Comparison of ENCODE assay signal across 8 mouse cellular contexts in genomic region chr8:127440161-127440833, GRCm38 (mm10).
A peak's percentile ranks its signal among the peaks of the same experiment; 100 is the strongest.
DNase-seq lines count a peak whose midpoint lies in the region; ATAC-seq and TF ChIP-seq lines count a peak whose summit lies in the region.

No protein-coding gene starts in this region.

- H3K4me3 ChIP-seq in hindbrain, embryonic 10.5 days: no peak overlapping the region
- H3K4me3 ChIP-seq in hindbrain, embryonic 12.5 days: no peak overlapping the region
- no peak overlapping the region for H3K4me3 ChIP-seq in hindbrain, postnatal 0 days (ENCODE audit: low read length)
- no peak overlapping the region for H3K4me3 ChIP-seq in liver, embryonic 11.5 days (ENCODE audit: low read depth, low read length)

- no peaks in the 10 kb centered on the region for H3K9me3 ChIP-seq in hindbrain, embryonic 10.5 days
- H3K9me3 ChIP-seq in hindbrain, embryonic 12.5 days (replicated peaks): no peaks in the 10 kb centered on the region
- no peaks in the 10 kb centered on the region for H3K9me3 ChIP-seq in hindbrain, postnatal 0 days (ENCODE audit: low read length)
- H3K9me3 ChIP-seq in liver, embryonic 11.5 days (ENCODE audit: control insufficient read depth, low read length): no peaks in the 10 kb centered on the region

- TF ChIP-seq CTCF in hindbrain, postnatal 0 days (IDR thresholded peaks at IDR 0.05; ENCODE audit: low read depth): no peak

- peaks cover 26% of the 10 kb centered on the region for H3K4me1 ChIP-seq in hindbrain, embryonic 10.5 days (replicated peaks)
- H3K4me1 ChIP-seq in hindbrain, embryonic 12.5 days: peaks cover 18% of the 10 kb centered on the region
- H3K4me1 ChIP-seq in hindbrain, postnatal 0 days (ENCODE audit: insufficient read depth, low read length): peaks cover 11% of the 10 kb centered on the region
- peaks cover 10% of the 10 kb centered on the region for H3K4me1 ChIP-seq in liver, embryonic 11.5 days (replicated peaks; ENCODE audit: control insufficient read depth, insufficient read depth, low read length)

- H3K9ac ChIP-seq in hindbrain, embryonic 12.5 days: no peak overlapping the region
- no peak overlapping the region for H3K9ac ChIP-seq in hindbrain, postnatal 0 days (replicated peaks; ENCODE audit: low read length)
- no peak overlapping the region for H3K9ac ChIP-seq in liver, embryonic 11.5 days (ENCODE audit: low read depth, low read length)

- DNase-seq in hindbrain, embryonic 10.5 days (ENCODE audit: low spot score): no peak
- peak; percentile 65 for DNase-seq in ZHBTc4 (ENCODE audit: low read depth, low spot score)
- DNase-seq in hindbrain, postnatal 0 days (ENCODE audit: low spot score): no peak
- no peak for DNase-seq in liver, embryonic 11.5 days (ENCODE audit: low spot score)
- DNase-seq in ovary, postnatal 10 days (ENCODE audit: low spot score): no peak
- DNase-seq in embryo, embryonic 11 days: no peak

- H3K27ac ChIP-seq in hindbrain, embryonic 10.5 days: 0 out of 2 replicates have a peak overlapping the region, but pooled peaks have one; percentile 12
- H3K27ac ChIP-seq in hindbrain, embryonic 12.5 days: no peak overlapping the region
- peak overlapping the region; percentile 64 for H3K27ac ChIP-seq in hindbrain, postnatal 0 days
- no peak overlapping the region for H3K27ac ChIP-seq in liver, embryonic 11.5 days (ENCODE audit: low read depth, low read length)

- peaks cover 13% of the 10 kb centered on the region; the same call in 1 of the 2 replicates for H3K36me3 ChIP-seq in hindbrain, embryonic 10.5 days
- 0 out of 2 replicates have a peak, but pooled peaks cover 6% of the 10 kb centered on the region for H3K36me3 ChIP-seq in hindbrain, embryonic 12.5 days
- H3K36me3 ChIP-seq in hindbrain, postnatal 0 days (ENCODE audit: insufficient read depth, low read length): no peaks in the 10 kb centered on the region
- no peaks in the 10 kb centered on the region for H3K36me3 ChIP-seq in liver, embryonic 11.5 days (ENCODE audit: control insufficient read depth, insufficient read depth, low read length)

- H3K4me2 ChIP-seq in hindbrain, embryonic 12.5 days (replicated peaks): no peak overlapping the region
- peak overlapping the region; percentile 21; the same call in 1 of the 2 replicates for H3K4me2 ChIP-seq in hindbrain, postnatal 0 days (ENCODE audit: low read depth, low read length)
- H3K4me2 ChIP-seq in liver, embryonic 11.5 days: peak overlapping the region; percentile 35

- H3K27me3 ChIP-seq in hindbrain, embryonic 10.5 days (ENCODE audit: insufficient read depth, poor library complexity, severe bottlenecking): no peaks in the 10 kb centered on the region
- H3K27me3 ChIP-seq in hindbrain, embryonic 12.5 days: no peaks in the 10 kb centered on the region
- H3K27me3 ChIP-seq in hindbrain, postnatal 0 days (ENCODE audit: insufficient read depth, low read length): no peaks in the 10 kb centered on the region
- no peaks in the 10 kb centered on the region for H3K27me3 ChIP-seq in liver, embryonic 11.5 days (replicated peaks; ENCODE audit: control insufficient read depth, insufficient read depth, low read length)

- no peak for ATAC-seq in hindbrain, embryonic 12.5 days (ENCODE audit: low FRiP score)
- no peak for ATAC-seq in hindbrain, postnatal 0 days
- 0 out of 2 replicates have a peak, but pooled peaks have one; percentile 10 for ATAC-seq in liver, embryonic 11.5 days (replicated peaks; ENCODE audit: low FRiP score)
- ATAC-seq in erythroid progenitor cell, adult 5-6 weeks (replicated peaks; ENCODE audit: low FRiP score, poor library complexity, severe bottlenecking): no peak

- 81% methylated on average over 9 of the region's 9 CpGs for WGBS in hindbrain, embryonic 10.5 days
- WGBS in hindbrain, embryonic 12.5 days: 73% methylated on average over 9 of the region's 9 CpGs
- WGBS in hindbrain, postnatal 0 days: 69% methylated on average over 9 of the region's 9 CpGs
- WGBS in liver, embryonic 11.5 days: 73% methylated on average over 9 of the region's 9 CpGs

Comparison
In these comparisons a context has a peak if more than half of its experiments do, and no peak if none do; other contexts are left out.
1. H3K27ac ChIP-seq: peak in hindbrain, embryonic 10.5 days (single experiment) and hindbrain, postnatal 0 days (single experiment); none in hindbrain, embryonic 12.5 days (single experiment) and liver, embryonic 11.5 days (single experiment).